Mouse (Mus musculus) cortical plate, adult 2 months (tissue): ENCODE measurements around the gene Trpm5. TPM values are rescaled to one million over a fixed set of nuclear protein-coding genes. Genes with fewer than 3 reads are reported as not detected.

ENCODE experiments used
- H3K27ac ChIP-seq: fragments of 200-500 bp; 2 replicates; pipeline ENCODE4 v1.5.1; 2012; ENCODE audit warnings: low read length, control low read depth, inconsistent platforms; ENCODE audit not compliant: insufficient read depth
- H3K4me1 ChIP-seq: fragments of 200-500 bp; 2 replicates; pipeline ENCODE4 v1.6.1; 2011; ENCODE audit warnings: low read length; ENCODE audit not compliant: control insufficient read depth, insufficient read depth
- H3K4me3 ChIP-seq: fragments of 200-500 bp; 2 replicates; pipeline ENCODE4 v1.5.1; 2011; ENCODE audit warnings: mild to moderate bottlenecking, low read length, control low read depth; ENCODE audit not compliant: insufficient read depth
- CTCF ChIP-seq: fragments of 200-500 bp; IDR thresholded peaks from 2 replicates; pipeline ENCODE4 v1.5.1; 2011; ENCODE audit warnings: mild to moderate bottlenecking, control low read depth, low read length; ENCODE audit not compliant: insufficient read depth; ENCODE audit errors: extremely low read depth
- POLR2A ChIP-seq: fragments of 200-500 bp; IDR thresholded peaks from 2 replicates; pipeline ENCODE4 v1.6.1; 2011; ENCODE audit warnings: mild to moderate bottlenecking, low read length, control low read depth; ENCODE audit not compliant: insufficient read depth; ENCODE audit errors: extremely low read depth
- polyA plus RNA-seq: library from polyadenylated mRNA; depleted of rRNA; stranded (reverse); fragments of >200 nt; gene quantifications from 2 replicates; pipeline ENCODE4 v1.2.3, GENCODE M21; 2012

Gene Trpm5
- polyA plus RNA-seq, 1 experiment, result not detected

GRCm38 (mm10) chr7:143044049-143044825, 50.2 kb downstream of the Trpm5 start:
- Histone ChIP-seq H3K27ac (no peak overlapping the region), H3K4me3 (no peak overlapping the region), H3K4me1 (no peaks in the 10 kb centered on the region)
- TF ChIP-seq CTCF, result no peak
- no peak for TF ChIP-seq POLR2A

- TF ChIP-seq CTCF (no peak), POLR2A (no peak)
- Histone ChIP-seq H3K4me3 (no peak overlapping the region), H3K4me1 (no peaks in the 10 kb centered on the region), H3K27ac (peak overlapping the region; percentile 57; the same call in 1 of the 2 replicates)
Observed at GRCm38 (mm10) chr7:143042897-143043300, 51.5 kb downstream of the Trpm5 start.

- TF ChIP-seq POLR2A (no peak), CTCF (no peak)
- no peak overlapping the region for H3K4me3 ChIP-seq
- no peaks in the 10 kb centered on the region for H3K4me1 ChIP-seq
- H3K27ac ChIP-seq, result peak overlapping the region; percentile 63; the same call in 1 of the 2 replicates
Observed at GRCm38 (mm10) chr7:143042089-143042488, 52.4 kb downstream of the Trpm5 start.

GRCm38 (mm10) chr7:143041138-143041822, 53.2 kb downstream of the Trpm5 start:
- H3K27ac ChIP-seq, result peak overlapping the region; percentile 63; the same call in 1 of the 2 replicates

GRCm38 (mm10) chr7:143040561-143040960, 53.9 kb downstream of the Trpm5 start:
- TF ChIP-seq CTCF (no peak), POLR2A (no peak)
- Histone ChIP-seq H3K4me3 (no peak overlapping the region), H3K4me1 (no peaks in the 10 kb centered on the region), H3K27ac (no peak overlapping the region)

More at GRCm38 (mm10) chr7:143041138-143041822, 53.2 kb downstream of the Trpm5 start:
- Histone ChIP-seq H3K4me3 (no peak overlapping the region), H3K4me1 (no peaks in the 10 kb centered on the region)
- TF ChIP-seq CTCF (no peak), POLR2A (no peak)

GRCm38 (mm10) chr7:143038174-143038931, 56.1 kb downstream of the Trpm5 start:
- no peak for TF ChIP-seq POLR2A
- TF ChIP-seq CTCF, result no peak

GRCm38 (mm10) chr7:143037306-143037705, 57.1 kb downstream of the Trpm5 start:
- TF ChIP-seq CTCF, result no peak
- no peak for TF ChIP-seq POLR2A
- Histone ChIP-seq H3K4me3 (no peak overlapping the region), H3K4me1 (no peaks in the 10 kb centered on the region), H3K27ac (no peak overlapping the region)

More at GRCm38 (mm10) chr7:143038174-143038931, 56.1 kb downstream of the Trpm5 start:
- Histone ChIP-seq H3K27ac (no peak overlapping the region), H3K4me3 (no peak overlapping the region), H3K4me1 (no peaks in the 10 kb centered on the region)

- Histone ChIP-seq H3K4me3 (no peak overlapping the region), H3K4me1 (no peaks in the 10 kb centered on the region), H3K27ac (no peak overlapping the region)
- TF ChIP-seq POLR2A, result no peak
- TF ChIP-seq CTCF, result no peak
Observed at GRCm38 (mm10) chr7:143036787-143037186, 57.7 kb downstream of the Trpm5 start.
